Mouse (Mus musculus) hindbrain, embryonic 11.5 days (tissue): ENCODE results near the gene Hsd3b5. TPM values are rescaled to one million over a fixed set of nuclear protein-coding genes. Genes with fewer than 3 reads are reported as not detected.
"Not testable (repeated sequence)": the region's sequence is repeated elsewhere in the genome, so short reads cannot be mapped to it uniquely, and the experiment has no call there.

ENCODE experiments used
- ATAC-seq: fragments of 200-750 bp; cut with Nextera tagmentation; 2 replicates; pipeline ENCODE4 v1.8.0; 2017; ENCODE audit warnings: mild to moderate bottlenecking, moderate TSS enrichment, moderate library complexity; ENCODE audit not compliant: low FRiP score
- DNase-seq: peaks from one replicate; pipeline ENCODE4 v3.0.0-alpha.2; 2015; ENCODE audit warnings: low spot score
- H3K27ac ChIP-seq: fragments of 300-500 bp; sonication (generic); 2 replicates; pipeline ENCODE4 v1.5.1; 2014; ENCODE audit warnings: mild to moderate bottlenecking, low read depth, low read length
- H3K27me3 ChIP-seq: fragments of 300-500 bp; sonication (generic); 2 replicates; pipeline ENCODE4 v1.6.1; 2014; ENCODE audit warnings: mild to moderate bottlenecking, low read length, moderate library complexity, mixed read lengths; ENCODE audit not compliant: control insufficient read depth, insufficient read depth
- H3K36me3 ChIP-seq: fragments of 300-500 bp; sonication (generic); 2 replicates; pipeline ENCODE4 v1.6.1; 2014; ENCODE audit warnings: mild to moderate bottlenecking, low read length, moderate library complexity, mixed read lengths; ENCODE audit not compliant: control insufficient read depth, insufficient read depth
- H3K4me1 ChIP-seq: fragments of 300-500 bp; sonication (generic); replicated peaks from 2 replicates; pipeline ENCODE4 v1.6.1; 2014; ENCODE audit warnings: low read length, mixed read lengths; ENCODE audit not compliant: control insufficient read depth, insufficient read depth
- H3K4me2 ChIP-seq: fragments of 300-500 bp; sonication (generic); replicated peaks from 2 replicates; pipeline ENCODE4 v1.6.1; 2014; ENCODE audit warnings: mild to moderate bottlenecking, low read depth, low read length
- H3K4me3 ChIP-seq: fragments of 300-500 bp; sonication (generic); 2 replicates; pipeline ENCODE4 v1.5.1; 2014; ENCODE audit warnings: low read depth, low read length
- H3K9ac ChIP-seq: fragments of 300-500 bp; sonication (generic); 2 replicates; pipeline ENCODE4 v1.6.1; 2014; ENCODE audit warnings: low read depth, low read length
- H3K9me3 ChIP-seq: fragments of 300-500 bp; sonication (generic); 2 replicates; pipeline ENCODE4 v1.6.1; 2016; ENCODE audit warnings: low read length; ENCODE audit not compliant: control insufficient read depth
- WGBS: fragments of 180-500 bp; shearing (Covaris S2); extraction: QIAGEN DNeasy Blood & Tissue Kit; methylation state at CpG from one replicate; pipeline ENCODE4 v1.1.7; 2014; 5-methylcytosine and 5-hydroxymethylcytosine counted together
- polyA plus RNA-seq: library from polyadenylated mRNA; unstranded; fragments of >200 nt; fragmentation: Nextera tagmentation; extraction: Ambion mirVana; gene quantifications from 2 replicates; pipeline ENCODE4 v1.2.1, GENCODE M21; 2014

Gene Hsd3b5
- polyA plus RNA-seq, 1 experiment from 2014 or later, result not detected

DNA sequence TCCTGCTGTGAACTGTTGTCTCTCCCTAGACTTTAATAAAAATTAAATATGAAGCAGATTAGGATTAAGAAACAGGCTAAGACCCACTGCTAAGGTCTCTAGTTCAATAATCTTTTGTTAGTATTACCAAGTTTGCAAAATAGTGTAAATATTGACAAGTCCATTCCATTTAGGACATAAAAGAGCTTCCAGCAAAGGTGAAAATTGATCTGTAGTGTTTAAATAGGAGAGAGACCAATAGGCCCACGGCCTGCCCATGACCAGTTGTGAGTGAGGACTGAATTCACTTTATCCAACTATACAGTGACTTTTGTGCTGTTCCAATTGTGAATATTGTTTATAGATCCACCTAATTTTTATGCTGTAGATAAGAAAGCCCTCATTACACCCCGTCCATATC lies 42.3 kb downstream of the Hsd3b5 start:
- Histone ChIP-seq H3K27me3 (no peaks in the 10 kb centered on the region), H3K36me3 (no peaks in the 10 kb centered on the region), H3K4me2 (no peak overlapping the region), H3K9ac (no peak overlapping the region), H3K27ac (no peak overlapping the region), H3K4me3 (no peak overlapping the region), H3K4me1 (no peaks in the 10 kb centered on the region), H3K9me3 (no peaks in the 10 kb centered on the region)
- ATAC-seq (no peak), DNase-seq (no peak)
- WGBS, result 79% methylated on average over 2 of the region's 2 CpGs

DNA sequence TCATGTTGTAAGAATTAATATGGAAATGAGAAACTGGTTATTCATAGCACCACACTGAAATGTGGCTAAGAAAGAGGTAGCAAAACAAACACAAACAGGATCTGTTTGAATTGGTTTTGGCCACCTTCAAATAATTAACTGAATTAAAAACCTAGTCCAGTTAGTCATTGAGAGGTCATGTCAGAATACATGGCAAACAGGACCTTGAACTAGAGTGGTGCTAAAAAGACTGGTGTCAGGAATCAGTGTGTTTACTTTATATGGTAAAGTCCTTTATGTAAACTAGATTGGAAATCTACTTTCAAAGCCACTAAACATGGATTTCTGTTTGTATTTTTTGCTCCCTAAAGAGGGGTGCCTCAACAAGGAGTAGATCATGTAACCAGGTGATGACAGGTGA lies 47.4 kb downstream of the Hsd3b5 start:
- H3K27ac ChIP-seq, H3K36me3 ChIP-seq, H3K9ac ChIP-seq, H3K4me1 ChIP-seq, H3K27me3 ChIP-seq, H3K4me2 ChIP-seq, H3K4me3 ChIP-seq, ATAC-seq, H3K9me3 ChIP-seq, DNase-seq: not testable (repeated sequence)

DNA sequence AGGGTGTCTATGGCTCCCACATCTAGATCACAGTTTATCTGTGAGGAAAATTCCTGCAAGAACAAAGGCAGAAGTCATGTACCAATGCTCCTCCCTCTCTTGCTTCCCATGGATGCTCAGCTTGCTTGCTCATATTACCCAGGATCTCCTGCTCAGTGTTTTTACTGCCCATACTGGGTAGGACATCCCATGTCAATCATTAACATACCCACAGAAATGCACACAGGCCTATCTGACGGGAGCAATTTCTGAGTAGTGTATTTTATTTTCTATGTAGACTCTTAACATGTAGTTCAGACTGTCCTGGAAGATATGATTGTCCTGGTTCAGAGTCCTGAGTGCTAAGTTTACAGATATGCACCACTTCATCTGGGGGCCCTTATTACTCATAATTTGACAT lies 47.9 kb downstream of the Hsd3b5 start:
- H3K4me2 ChIP-seq, DNase-seq, H3K27ac ChIP-seq, H3K9ac ChIP-seq, ATAC-seq, H3K36me3 ChIP-seq, H3K4me3 ChIP-seq, H3K9me3 ChIP-seq, H3K4me1 ChIP-seq, H3K27me3 ChIP-seq: not testable (repeated sequence)
- no CpG with 5 or more reads among the region's 1 CpGs for WGBS

DNA sequence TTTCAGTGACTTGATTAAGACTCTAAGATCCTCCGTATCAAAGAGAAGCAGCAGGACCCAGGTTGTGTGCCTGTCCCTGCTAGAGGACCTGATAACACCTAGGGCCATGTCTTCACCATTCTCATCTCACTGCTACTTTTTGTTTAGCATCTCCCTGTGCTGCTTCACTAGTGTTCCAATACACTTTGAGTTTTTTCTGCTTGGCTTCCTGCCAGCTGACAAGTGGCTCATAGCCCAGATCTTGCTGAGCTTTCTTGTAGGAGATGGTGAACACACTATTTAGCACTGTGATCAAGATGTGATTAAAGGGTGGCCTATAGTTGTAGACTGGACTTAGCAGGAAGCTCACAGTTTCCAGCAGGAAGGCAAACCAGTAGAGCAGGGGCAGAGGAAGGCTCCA lies 49.0 kb downstream of the Hsd3b5 start:
- H3K4me3 ChIP-seq, H3K9ac ChIP-seq, H3K4me1 ChIP-seq, H3K36me3 ChIP-seq, H3K27ac ChIP-seq, H3K4me2 ChIP-seq, ATAC-seq, H3K27me3 ChIP-seq, H3K9me3 ChIP-seq, DNase-seq: not testable (repeated sequence)
- WGBS, result no CpG with 5 or more reads among the region's 1 CpGs

Other genes starting within 250 kb of the Hsd3b5 start
- gene Zfp697, start 247.8 kb downstream of the Hsd3b5 start, polyA plus RNA-seq, result 12.2 and 15.5 TPM in 2 replicates
- gene Gm4450, start 173.1 kb downstream of the Hsd3b5 start, polyA plus RNA-seq, result not detected in 2 replicates
- not detected in 2 replicates for gene Hsd3b4, start 119.7 kb downstream of the Hsd3b5 start, polyA plus RNA-seq
- not detected in 2 replicates for gene Gm10681, start 41.4 kb downstream of the Hsd3b5 start, polyA plus RNA-seq
- gene Hsd3b2, start 94.3 kb upstream of the Hsd3b5 start, polyA plus RNA-seq, result 0.08 TPM in 1 of 2 replicates, not detected in the other
- gene Hsd3b3, start 132.9 kb upstream of the Hsd3b5 start, polyA plus RNA-seq, result not detected in 2 replicates
- gene Hsd3b6, start 184.2 kb upstream of the Hsd3b5 start, polyA plus RNA-seq, result 17.9 and 19.1 TPM in 2 replicates
- gene Hsd3b1, start 229.5 kb upstream of the Hsd3b5 start, polyA plus RNA-seq, result 0.32 and 0.76 TPM in 2 replicates